Mouse (Mus musculus) erythroblast, adult 5-6 weeks (primary cell): ENCODE results near the gene Ccdc3. TPM values are rescaled to one million over a fixed set of nuclear protein-coding genes. Genes with fewer than 3 reads are reported as not detected.

Experiments used
- ATAC-seq: replicated peaks from 2 replicates; pipeline ENCODE4 v1.8.0; 2016; ENCODE audit warnings: moderate number of reproducible peaks, mild to moderate bottlenecking, moderate TSS enrichment, inconsistent platforms; ENCODE audit not compliant: poor library complexity, low FRiP score, severe bottlenecking
- total RNA-seq, 2 experiments: library from RNA; stranded (forward) in 1 of 2; stranded (reverse) in 1 of 2; fragments of 150-400 nt in 1 of 2; fragments of 200-764, 138-1000 nt in 1 of 2; gene quantifications; 2 replicates each; pipeline versions ENCODE4 v1.2.3 to v1.2.4; 2015 to 2017; ENCODE audit warnings: low replicate concordance in 2 of 2

Ccdc3 gene
- total RNA-seq, 2 experiments from 2014 or later = not detected

DNA sequence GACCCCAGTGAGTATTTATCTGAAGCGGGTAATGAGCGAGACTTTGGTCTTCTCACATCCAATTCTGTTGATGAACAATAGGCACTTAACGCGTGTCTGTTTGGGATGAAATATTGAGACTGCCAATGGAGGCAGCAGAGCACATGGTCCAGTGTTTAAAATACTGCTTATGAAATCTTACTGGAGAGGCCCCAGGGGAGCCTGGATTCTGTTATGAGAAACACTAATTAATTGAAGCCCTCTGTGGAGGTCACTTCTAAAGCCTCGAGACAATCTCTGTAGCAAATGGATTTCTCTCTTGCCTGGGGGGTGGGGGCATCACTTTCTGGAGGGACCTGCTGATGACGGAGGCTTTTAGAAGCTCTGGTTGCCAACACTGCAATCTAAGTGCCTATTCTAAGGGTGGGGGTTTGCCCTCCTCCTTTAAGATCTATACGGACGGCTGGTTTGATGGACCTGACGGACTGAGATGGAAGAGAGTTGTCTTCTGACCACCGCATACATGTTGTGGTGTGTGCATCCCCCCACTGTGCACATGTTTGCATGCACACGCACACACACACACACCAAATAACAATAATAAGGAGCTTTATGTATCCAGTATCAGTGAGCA is 22.8 kb downstream of the Ccdc3 start:
- no peak for ATAC-seq

- 0 out of 2 replicates have a peak, but pooled peaks have one; percentile 30 for ATAC-seq
Measured at GRCm38 (mm10) chr2:5161002-5161745, 23.6 kb downstream of the Ccdc3 start.

DNA sequence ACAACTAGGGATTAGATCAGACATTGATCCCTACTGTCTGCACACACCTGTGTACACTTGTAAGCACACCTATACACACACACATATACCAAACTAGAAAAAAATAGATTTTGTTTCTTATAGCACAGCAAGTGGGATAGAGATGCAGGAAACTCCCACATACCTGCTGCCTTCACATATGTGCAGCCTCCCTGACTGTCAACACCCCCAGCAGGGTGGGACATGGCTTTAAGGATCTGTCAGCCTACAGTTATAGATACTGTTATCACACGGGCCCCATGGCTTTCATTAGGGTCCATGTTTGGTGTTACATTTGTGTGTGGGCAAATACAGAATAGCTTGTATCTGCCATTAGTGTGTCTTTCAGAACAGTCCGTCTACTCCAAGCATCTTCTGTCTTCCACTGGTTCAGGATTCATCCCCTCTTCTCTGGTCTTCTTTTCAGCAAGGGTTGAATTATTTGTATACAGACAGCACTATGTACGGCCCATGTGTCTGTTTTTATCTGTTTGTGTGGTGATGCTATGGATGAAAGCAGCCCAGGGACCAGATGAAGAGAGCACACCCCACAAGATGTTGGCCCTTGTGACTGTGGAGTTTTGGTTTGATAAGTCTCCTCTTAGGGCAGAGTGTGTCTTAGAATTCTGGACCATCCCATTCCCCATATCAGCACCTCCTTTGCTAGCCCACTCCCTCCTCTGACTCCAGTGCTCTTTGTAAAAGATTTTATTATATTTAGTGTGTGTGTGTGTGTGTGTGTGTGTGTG is 24.5 kb downstream of the Ccdc3 start:
- no peak for ATAC-seq

DNA sequence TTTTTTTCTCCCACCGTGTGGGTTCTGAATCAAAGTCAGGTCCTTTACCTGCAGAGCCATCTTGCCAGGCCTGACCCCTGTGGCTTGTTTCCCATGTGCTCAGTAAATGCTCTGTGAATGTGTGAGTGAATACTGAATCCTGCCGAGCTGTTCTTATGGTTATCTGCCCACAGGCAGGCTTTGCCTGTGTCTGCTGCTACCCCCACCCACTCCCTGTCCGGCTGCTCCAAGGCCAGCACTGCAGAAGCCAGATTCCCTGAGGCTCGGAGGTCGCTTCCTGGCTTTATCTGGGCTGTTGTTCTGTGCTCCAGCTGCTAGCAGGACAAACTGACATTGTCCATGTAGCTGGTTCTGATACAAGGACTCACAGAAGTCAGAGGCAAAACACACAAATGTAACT is 25.2 kb downstream of the Ccdc3 start:
- no peak for ATAC-seq

- ATAC-seq = no peak
Measured at GRCm38 (mm10) chr2:5165941-5166361, 28.4 kb downstream of the Ccdc3 start.

DNA sequence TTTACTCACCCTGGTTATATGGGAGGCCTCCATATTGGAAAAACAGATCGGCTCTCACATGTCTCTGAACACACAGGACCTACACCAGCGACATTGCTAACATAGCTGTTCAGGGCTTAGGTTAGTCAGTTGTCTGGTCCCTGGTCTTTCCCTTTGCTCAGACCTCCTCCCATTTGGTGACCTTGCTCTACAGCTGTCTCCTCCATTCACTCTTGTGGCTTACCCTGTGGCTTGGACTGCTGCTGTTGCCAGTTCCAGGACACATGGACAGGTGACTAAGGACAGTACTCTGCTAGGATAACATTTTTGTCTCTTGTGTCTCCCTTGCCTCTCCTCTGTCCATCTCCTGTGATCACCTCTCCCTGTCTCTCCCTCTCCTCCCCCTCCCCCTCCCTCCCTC is 29.2 kb downstream of the Ccdc3 start:
- no peak for ATAC-seq

DNA sequence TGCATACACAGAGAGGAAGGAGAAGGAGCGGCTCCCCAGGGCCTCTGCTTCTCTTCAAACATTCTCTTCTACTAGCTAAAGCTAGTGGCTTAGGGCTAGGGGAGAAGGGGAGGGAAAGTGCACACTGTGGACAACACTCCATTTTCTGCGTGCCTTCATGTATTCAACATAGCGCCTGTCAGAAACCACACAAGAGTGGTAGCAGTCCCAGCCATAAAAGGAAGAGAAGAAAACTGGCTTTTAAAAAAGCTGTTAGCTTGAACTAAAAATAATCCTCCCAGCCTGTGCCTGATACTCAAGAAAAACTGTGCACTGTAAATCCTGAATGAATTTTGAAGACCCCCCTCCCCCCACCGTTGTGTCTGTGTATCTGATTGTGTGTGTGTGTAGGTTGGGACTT is 33.2 kb downstream of the Ccdc3 start:
- no peak for ATAC-seq

GRCm38 (mm10) chr2:5171301-5172000 is 33.9 kb downstream of the Ccdc3 start:
- ATAC-seq = no peak

DNA sequence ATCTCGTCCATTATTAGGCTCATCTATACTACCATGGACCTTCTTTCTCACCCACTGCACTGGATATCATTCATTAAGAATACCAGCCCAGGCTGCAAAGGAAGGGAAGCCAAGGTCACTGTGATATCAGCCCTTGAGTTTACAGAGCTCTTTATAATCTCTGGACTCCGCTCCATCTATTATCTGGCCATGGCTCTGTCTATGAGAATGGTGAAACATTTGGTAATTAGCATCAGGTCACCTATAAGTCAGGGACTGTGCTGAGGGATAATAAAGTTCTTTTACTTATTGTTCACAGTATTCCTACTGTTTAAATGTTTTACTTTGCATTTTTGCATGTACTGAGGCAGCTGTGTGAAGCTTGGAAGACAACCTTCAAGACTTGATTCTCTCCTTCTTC is 35.2 kb downstream of the Ccdc3 start:
- no peak for ATAC-seq

DNA sequence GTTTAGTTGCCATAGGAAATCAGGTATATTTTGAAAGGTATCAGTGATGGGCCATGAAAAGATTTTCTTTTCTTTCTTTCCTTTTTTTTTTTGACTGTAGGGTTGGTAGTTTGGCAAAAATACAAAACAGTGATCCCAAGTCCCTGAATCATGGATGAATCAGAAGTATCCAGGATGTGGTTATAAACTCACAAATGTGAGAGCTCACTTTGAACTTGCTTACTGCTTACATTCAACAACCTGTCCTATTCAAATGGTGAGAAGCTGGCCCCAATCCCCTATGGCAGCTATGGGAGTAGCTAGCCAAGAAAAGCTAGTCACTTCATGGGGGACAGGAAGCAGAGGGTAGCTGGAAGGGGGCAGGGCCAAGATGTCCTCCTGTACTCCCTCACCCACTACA is 37.1 kb downstream of the Ccdc3 start:
- ATAC-seq = no peak

DNA sequence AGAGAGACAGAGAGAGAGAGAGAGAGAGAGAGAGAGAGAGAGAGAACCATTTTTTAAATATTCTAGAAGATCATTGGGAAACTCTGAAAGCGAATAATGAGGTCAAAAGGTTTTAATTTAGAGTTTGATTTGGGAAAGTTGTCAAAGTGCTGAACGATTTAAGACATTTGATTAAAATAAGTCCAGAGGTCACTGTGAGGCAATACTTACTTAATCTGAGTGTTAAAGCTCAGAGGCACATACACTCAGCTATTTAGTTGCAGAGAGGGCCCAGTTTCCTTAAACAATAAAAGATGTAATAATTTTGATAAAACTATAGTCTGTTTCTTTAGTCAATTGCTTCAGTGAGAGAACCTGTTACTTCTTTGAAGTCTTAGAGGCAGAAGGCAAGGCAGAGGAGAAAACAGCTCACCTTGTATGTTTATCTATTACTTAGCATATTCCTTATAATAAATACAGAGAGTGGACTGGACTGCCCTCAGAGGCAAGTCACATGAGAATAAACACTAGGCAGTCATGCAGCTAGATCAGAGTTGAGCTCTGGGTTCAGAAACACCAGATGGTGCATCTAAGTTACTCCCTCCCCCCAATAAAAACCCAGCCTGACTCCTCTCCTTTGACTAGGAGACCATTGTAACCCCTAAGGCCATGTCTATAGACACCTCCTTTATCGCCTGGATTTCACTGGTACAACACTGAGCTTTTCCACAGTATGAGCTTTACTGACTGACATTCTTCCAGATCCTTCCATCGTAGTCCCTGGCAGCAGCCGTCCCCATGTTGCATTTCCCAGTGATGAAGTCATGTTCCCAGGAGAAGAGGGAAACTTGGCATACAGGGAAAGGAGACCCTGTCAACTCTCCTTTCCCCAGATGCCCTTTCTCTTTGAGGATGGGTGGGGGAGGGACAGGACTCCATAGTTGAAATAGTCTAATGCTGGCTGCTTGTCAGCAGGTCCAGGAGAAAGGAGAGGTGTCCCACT is 44.2 kb downstream of the Ccdc3 start:
- ATAC-seq = no peak

DNA sequence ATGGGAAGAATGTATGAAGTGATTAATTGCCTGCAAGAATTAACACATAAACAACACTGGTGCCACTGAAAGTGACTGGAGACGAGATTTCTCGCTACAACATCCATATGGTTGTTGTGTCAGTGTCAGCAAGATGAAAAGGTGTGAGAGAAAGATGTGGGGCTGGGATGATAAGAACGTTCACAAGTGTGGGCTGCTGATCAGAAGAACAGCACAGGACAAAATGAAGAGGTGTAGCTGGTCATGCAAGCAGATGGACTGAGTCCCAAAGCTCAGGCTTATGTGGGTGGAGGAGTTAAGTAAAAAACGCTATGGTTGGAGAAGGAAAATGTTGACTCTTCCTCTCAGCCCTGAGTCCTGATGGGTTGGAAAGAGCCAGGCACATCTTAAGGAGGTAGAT is 46.6 kb downstream of the Ccdc3 start:
- no peak for ATAC-seq

GRCm38 (mm10) chr2:5185631-5186030 is 48.1 kb downstream of the Ccdc3 start:
- ATAC-seq = no peak

- ATAC-seq = no peak
Measured at GRCm38 (mm10) chr2:5192156-5192555, 54.6 kb downstream of the Ccdc3 start.

GRCm38 (mm10) chr2:5193071-5193470 is 55.5 kb downstream of the Ccdc3 start:
- ATAC-seq = no peak

DNA sequence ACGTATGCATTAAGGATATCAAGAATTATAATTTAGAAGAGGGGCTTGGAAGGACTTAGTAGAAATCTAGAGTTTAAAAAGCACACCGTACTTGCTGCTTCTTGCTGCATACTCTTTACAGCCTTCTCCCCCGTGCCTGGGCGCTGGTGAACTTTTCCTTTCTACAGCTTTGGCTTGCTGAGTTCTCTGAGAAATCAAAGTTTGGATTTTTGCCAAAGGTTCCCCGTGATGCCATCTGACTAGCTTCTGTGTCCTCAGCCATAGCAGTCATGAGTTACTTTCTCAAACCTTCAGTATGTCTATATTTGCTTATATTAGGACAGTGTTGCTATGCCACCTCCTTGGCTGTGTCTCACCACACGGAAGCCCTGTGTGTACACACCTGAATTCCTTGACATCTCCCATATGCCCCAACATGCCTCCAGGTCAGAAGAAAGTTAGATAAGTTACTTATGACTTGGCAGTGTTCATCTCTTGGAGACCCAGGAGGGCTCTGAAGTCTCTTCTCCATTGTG is 57.2 kb downstream of the Ccdc3 start:
- no peak for ATAC-seq

DNA sequence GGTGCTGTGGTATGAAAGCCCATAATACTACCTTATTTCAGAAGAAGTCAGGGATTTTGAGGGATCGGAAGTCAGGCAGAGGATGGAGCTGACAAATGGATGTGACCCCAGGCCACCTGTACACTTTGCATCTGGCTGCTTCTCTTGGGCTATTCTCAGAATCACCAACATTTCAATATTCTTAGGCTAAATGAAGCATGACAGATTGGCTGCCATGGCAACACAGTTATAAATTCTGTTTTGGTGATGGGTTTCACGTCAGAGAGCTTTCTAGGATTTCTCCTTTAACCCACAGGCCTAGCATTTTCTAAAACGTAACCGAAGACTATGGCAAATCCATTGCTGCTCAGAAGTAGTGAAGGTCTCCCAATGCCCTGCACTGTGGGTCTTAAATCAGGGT is 59.9 kb downstream of the Ccdc3 start:
- ATAC-seq = no peak

DNA sequence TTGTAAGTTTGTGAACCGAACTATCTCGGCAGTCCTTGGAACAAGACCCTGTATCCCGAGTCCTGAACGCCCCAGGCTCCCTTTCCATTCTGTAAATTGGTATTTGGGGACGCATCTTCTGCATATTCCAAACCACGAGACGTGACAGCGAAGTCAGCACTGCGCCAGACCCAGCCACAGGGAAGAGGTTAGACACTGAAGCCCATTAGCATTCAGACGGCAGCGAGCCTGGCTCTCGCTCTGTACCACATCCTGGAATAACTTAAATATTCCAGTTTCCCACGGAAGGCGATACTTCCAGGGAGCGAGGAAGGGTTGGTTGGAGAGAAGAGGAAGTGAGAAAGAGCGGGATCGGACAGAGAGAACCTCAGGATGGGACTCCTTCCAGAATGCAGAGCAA is 61.7 kb downstream of the Ccdc3 start:
- ATAC-seq = no peak

GRCm38 (mm10) chr2:5200817-5201364 is 63.3 kb downstream of the Ccdc3 start:
- ATAC-seq = no peak
